Mouse (Mus musculus): ENCODE data around the gene Mob1a.

DNA sequence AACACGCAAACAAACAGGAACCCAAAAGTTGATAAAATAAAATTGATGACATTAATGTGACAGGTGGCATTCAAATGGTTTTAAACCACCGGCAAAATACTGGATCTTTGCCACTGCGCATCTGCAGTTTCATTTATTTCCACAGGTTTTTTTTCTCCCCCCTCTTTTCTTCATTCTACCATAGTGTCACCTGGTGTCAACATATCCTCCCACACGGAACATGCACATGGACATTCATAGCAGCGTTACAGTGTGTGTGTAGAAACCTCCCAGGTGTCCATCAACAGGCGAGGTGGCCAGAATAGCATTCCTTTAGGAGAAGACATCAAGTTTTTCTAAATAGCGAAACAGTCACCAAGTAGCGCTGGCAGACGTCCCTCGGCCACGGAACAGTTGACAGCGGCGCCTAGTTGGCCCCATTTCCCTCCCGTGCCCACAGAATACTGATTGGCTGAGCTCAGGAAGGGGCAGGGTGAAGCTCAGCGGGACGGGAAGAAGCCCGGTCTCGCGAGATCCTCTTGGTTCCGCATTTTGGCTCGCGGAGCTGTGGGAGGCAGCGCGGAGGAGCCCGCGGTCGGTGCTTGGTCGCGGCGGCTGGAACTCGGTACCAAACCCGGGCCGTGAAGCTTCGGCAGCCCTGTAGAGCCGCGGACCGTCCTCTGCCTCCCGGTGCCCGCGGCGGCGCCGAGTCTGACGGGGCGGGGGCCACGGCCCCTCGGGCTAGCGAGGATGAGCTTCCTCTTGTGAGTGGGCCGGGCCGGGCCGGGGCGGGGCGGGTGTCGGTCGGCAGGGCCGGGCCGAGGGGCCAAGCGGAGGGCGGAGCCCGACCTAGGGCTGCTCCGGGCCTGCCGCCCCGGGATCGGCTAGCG, at the start of gene Mob1a, which contains the start of gene Mthfd2:
- TF ChIP-seq CTCF (IDR thresholded peaks at IDR 0.05; ENCODE audit: extremely low read depth, insufficient read length, insufficient replicate concordance, low read depth, low read length): no peak
- peak; percentile 94 for TF ChIP-seq POLR2A (IDR thresholded peaks at IDR 0.05; ENCODE audit: low read depth, low read length)
